Mouse (Mus musculus): Measurements from ENCODE around the gene Dedd. TPM values are rescaled to one million over a fixed set of nuclear protein-coding genes. Genes with fewer than 3 reads are reported as not detected.

Gene Dedd
- total RNA-seq, 1 experiment = 23.9 TPM

- no peak for TF ChIP-seq HCFC1 (IDR thresholded peaks at IDR 0.05; ENCODE audit: borderline replicate concordance, insufficient read depth, low read length)
- in situ Hi-C loops (cut with MboI; ENCODE audit: low sequenced_read_pairs in 2 of 2, unreplicated experiment in 2 of 2) = no loop called here
- DNase-seq (ENCODE audit: low read depth, low spot score) = no peak
- Histone ChIP-seq H3K36me3 (ENCODE audit: control insufficient read depth, insufficient read depth, low read length, poor library complexity, severe bottlenecking) (peaks cover 15% of the 10 kb centered on the region; the same call in 1 of the 2 replicates), H3K4me3 (ENCODE audit: insufficient read depth in 1 of 2, low read depth in 1 of 2, low read length in 2 of 2, poor library complexity in 1 of 2, severe bottlenecking in 1 of 2) (no peak overlapping the region; a peak in 1 of 4 replicates), H3K9ac (ENCODE audit: insufficient read depth, low read depth, low read length, poor library complexity, severe bottlenecking) (peak overlapping the region; percentile 59; the same call in 1 of the 2 replicates), H3K4me1 (ENCODE audit: control insufficient read depth in 2 of 2, insufficient read depth in 2 of 2, low read length in 2 of 2, poor library complexity in 1 of 2) (peaks cover 0 to 17% of the 10 kb centered on the region in 2 experiments; a peak in 2 of 4 replicates), H3K27ac (ENCODE audit: insufficient read depth, low read depth, low read length, poor library complexity, severe bottlenecking) (no peak overlapping the region), H3K9me3 (ENCODE audit: control insufficient read depth, insufficient read depth, low read depth, low read length) (no peaks in the 10 kb centered on the region)
Observed at GRCm38 (mm10) chr1:171285096-171285892, 43.7 kb upstream of the Dedd start.

- Histone ChIP-seq H3K9me3 (ENCODE audit: control insufficient read depth, insufficient read depth, low read depth, low read length) (no peaks in the 10 kb centered on the region), H3K4me3 (ENCODE audit: insufficient read depth in 1 of 2, low read depth in 1 of 2, low read length in 2 of 2, poor library complexity in 1 of 2, severe bottlenecking in 1 of 2) (peak overlapping the region; percentile 39 to 87; a peak in 2 of 4 replicates), H3K4me1 (ENCODE audit: control insufficient read depth in 2 of 2, insufficient read depth in 2 of 2, low read length in 2 of 2, poor library complexity in 1 of 2) (peaks cover 0 to 17% of the 10 kb centered on the region in 2 experiments; a peak in 2 of 4 replicates), H3K36me3 (ENCODE audit: control insufficient read depth, insufficient read depth, low read length, poor library complexity, severe bottlenecking) (peaks cover 15% of the 10 kb centered on the region; the same call in 1 of the 2 replicates), H3K9ac (ENCODE audit: insufficient read depth, low read depth, low read length, poor library complexity, severe bottlenecking) (peak overlapping the region; percentile 34; the same call in 1 of the 2 replicates), H3K27ac (ENCODE audit: insufficient read depth, low read depth, low read length, poor library complexity, severe bottlenecking) (no peak overlapping the region)
- TF ChIP-seq HCFC1 (IDR thresholded peaks at IDR 0.05; ENCODE audit: borderline replicate concordance, insufficient read depth, low read length) = no peak
- no peak for TF ChIP-seq ZC3H11A (IDR thresholded peaks at IDR 0.05; ENCODE audit: borderline replicate concordance, low read depth, low read length)
- TF ChIP-seq ZNF384 (IDR thresholded peaks at IDR 0.05; ENCODE audit: low read depth, low read length) = no peak
- TF ChIP-seq CHD2 (IDR thresholded peaks at IDR 0.05; ENCODE audit: low read depth, low read length) = no peak
- TF ChIP-seq MAFK (IDR thresholded peaks at IDR 0.05; ENCODE audit: insufficient read depth, low read depth, low read length) = no peak
- in situ Hi-C loops (cut with MboI; ENCODE audit: low sequenced_read_pairs in 2 of 2, unreplicated experiment in 2 of 2) = no loop called here
- DNase-seq (ENCODE audit: low read depth, low spot score) = no peak
Observed at GRCm38 (mm10) chr1:171286517-171286916, 42.4 kb upstream of the Dedd start.

GRCm38 (mm10) chr1:171287136-171288081 lies 41.5 kb upstream of the Dedd start, which contains the start of gene Usp21:
Usp21 (minus strand) TSS chr1:171287991.
- no peak for TF ChIP-seq CHD2 (IDR thresholded peaks at IDR 0.05; ENCODE audit: low read depth, low read length)
- no peak for TF ChIP-seq MAFK (IDR thresholded peaks at IDR 0.05; ENCODE audit: insufficient read depth, low read depth, low read length)
- peak; percentile 86 for TF ChIP-seq HCFC1 (IDR thresholded peaks at IDR 0.05; ENCODE audit: borderline replicate concordance, insufficient read depth, low read length)
- TF ChIP-seq ZNF384 (IDR thresholded peaks at IDR 0.05; ENCODE audit: low read depth, low read length) = no peak
- TF ChIP-seq ZC3H11A (IDR thresholded peaks at IDR 0.05; ENCODE audit: borderline replicate concordance, low read depth, low read length) = no peak
- peaks cover 12% of the 10 kb centered on the region; the same call in 1 of the 2 replicates for H3K36me3 ChIP-seq (ENCODE audit: control insufficient read depth, insufficient read depth, low read length, poor library complexity, severe bottlenecking)
- in situ Hi-C loops (cut with MboI; ENCODE audit: low sequenced_read_pairs in 2 of 2, unreplicated experiment in 2 of 2) = no loop called here

GRCm38 (mm10) chr1:171288328-171288727 lies 40.6 kb upstream of the Dedd start:
- TF ChIP-seq ZC3H11A (IDR thresholded peaks at IDR 0.05; ENCODE audit: borderline replicate concordance, low read depth, low read length) (no peak), CHD2 (IDR thresholded peaks at IDR 0.05; ENCODE audit: low read depth, low read length) (no peak), MAFK (IDR thresholded peaks at IDR 0.05; ENCODE audit: insufficient read depth, low read depth, low read length) (no peak), ZNF384 (IDR thresholded peaks at IDR 0.05; ENCODE audit: low read depth, low read length) (no peak), HCFC1 (IDR thresholded peaks at IDR 0.05; ENCODE audit: borderline replicate concordance, insufficient read depth, low read length) (no peak)
- peaks cover 10% of the 10 kb centered on the region; the same call in 1 of the 2 replicates for H3K36me3 ChIP-seq (ENCODE audit: control insufficient read depth, insufficient read depth, low read length, poor library complexity, severe bottlenecking)
- H3K27ac ChIP-seq (ENCODE audit: insufficient read depth, low read depth, low read length, poor library complexity, severe bottlenecking) = no peak overlapping the region; the same call in 1 of the 2 replicates
- H3K9ac ChIP-seq (ENCODE audit: insufficient read depth, low read depth, low read length, poor library complexity, severe bottlenecking) = no peak overlapping the region
- H3K4me3 ChIP-seq (ENCODE audit: insufficient read depth in 1 of 2, low read depth in 1 of 2, low read length in 2 of 2, poor library complexity in 1 of 2, severe bottlenecking in 1 of 2) = no peak overlapping the region
- H3K9me3 ChIP-seq (ENCODE audit: control insufficient read depth, insufficient read depth, low read depth, low read length) = no peaks in the 10 kb centered on the region
- in situ Hi-C loops (cut with MboI; ENCODE audit: low sequenced_read_pairs in 2 of 2, unreplicated experiment in 2 of 2) = no loop called here
- peaks cover 0 to 23% of the 10 kb centered on the region in 2 experiments; a peak in 2 of 4 replicates for H3K4me1 ChIP-seq (ENCODE audit: control insufficient read depth in 2 of 2, insufficient read depth in 2 of 2, low read length in 2 of 2, poor library complexity in 1 of 2)
- no peak for DNase-seq (ENCODE audit: low read depth, low spot score)

More at GRCm38 (mm10) chr1:171287136-171288081, 41.5 kb upstream of the Dedd start, which contains the start of gene Usp21:
- Histone ChIP-seq H3K4me1 (ENCODE audit: control insufficient read depth in 2 of 2, insufficient read depth in 2 of 2, low read length in 2 of 2, poor library complexity in 1 of 2) (peaks cover 0 to 19% of the 10 kb centered on the region in 2 experiments; a peak in 2 of 4 replicates), H3K9ac (ENCODE audit: insufficient read depth, low read depth, low read length, poor library complexity, severe bottlenecking) (peak within 1 kb of the TSS; percentile 98), H3K4me3 (ENCODE audit: insufficient read depth in 1 of 2, low read depth in 1 of 2, low read length in 2 of 2, poor library complexity in 1 of 2, severe bottlenecking in 1 of 2) (peak within 1 kb of the TSS; percentile 87 to 97), H3K27ac (ENCODE audit: insufficient read depth, low read depth, low read length, poor library complexity, severe bottlenecking) (peak within 1 kb of the TSS; percentile 93), H3K9me3 (ENCODE audit: control insufficient read depth, insufficient read depth, low read depth, low read length) (no peaks in the 10 kb centered on the region)
- DNase-seq (ENCODE audit: low read depth, low spot score) = peak; percentile 82
